Mouse (Mus musculus) C2C12 (cell line): Measurements from ENCODE around the gene Fli1.

Experiments
- CTCF ChIP-seq: IDR thresholded peaks from one replicate; pipeline ENCODE4 v1.5.1; 2011; ENCODE audit not compliant: control insufficient read depth, insufficient read depth, insufficient read length
- MYOG ChIP-seq: IDR thresholded peaks from one replicate; pipeline ENCODE4 v1.6.1; 2011; ENCODE audit not compliant: control insufficient read depth, insufficient read length; ENCODE audit errors: extremely low read depth

- no peak for TF ChIP-seq CTCF
- no peak for TF ChIP-seq MYOG
Observed at GRCm38 (mm10) chr9:32515894-32516686, 26.6 kb downstream of the Fli1 start.
